Mouse (Mus musculus) G1E (cell line): ENCODE results near the gene Jazf1.

Experiments
- CTCF ChIP-seq: IDR thresholded peaks from 2 replicates; pipeline ENCODE4 v1.5.1; 2012; ENCODE audit warnings: low read depth, low read length, inconsistent platforms, mixed read lengths
- GATA1 ChIP-seq: IDR thresholded peaks from 2 replicates; pipeline ENCODE4 v1.6.1; 2012; ENCODE audit warnings: borderline replicate concordance, low read length, inconsistent platforms, mixed read lengths
- GATA2 ChIP-seq: IDR thresholded peaks from 2 replicates; pipeline ENCODE4 v1.6.1; 2012; ENCODE audit warnings: low read depth, low read length, inconsistent platforms, borderline replicate concordance
- TAL1 ChIP-seq: conservative IDR thresholded peaks from 2 replicates; pipeline ENCODE4 v1.6.1; 2012; ENCODE audit warnings: low read depth, low read length, inconsistent platforms, mixed read lengths

- TF ChIP-seq GATA2: no peak
- no peak for TF ChIP-seq CTCF
- no peak for TF ChIP-seq TAL1
- no peak for TF ChIP-seq GATA1
Measured at GRCm38 (mm10) chr6:52795029-52795841, 273.2 kb downstream of the Jazf1 start.
